Mouse (Mus musculus) neural tube, embryonic 15.5 days (tissue): ENCODE measurements around the gene Hnrnph3. TPM values are rescaled to one million over a fixed set of nuclear protein-coding genes. Genes with fewer than 3 reads are reported as not detected.

Experiments used
- ATAC-seq: fragments of 200-750 bp; cut with Nextera tagmentation; 2 replicates; pipeline ENCODE4 v1.8.0; 2017; ENCODE audit warnings: mild to moderate bottlenecking, moderate TSS enrichment, moderate library complexity; ENCODE audit not compliant: low FRiP score
- H3K27ac ChIP-seq: fragments of 300-500 bp; sonication (generic); replicated peaks from 2 replicates; pipeline ENCODE4 v1.5.1; 2015; ENCODE audit warnings: mild to moderate bottlenecking, inconsistent platforms
- H3K27me3 ChIP-seq: fragments of 300-500 bp; sonication (generic); replicated peaks from 2 replicates; pipeline ENCODE4 v1.6.1; 2015; ENCODE audit warnings: inconsistent platforms
- H3K36me3 ChIP-seq: fragments of 300-500 bp; sonication (generic); 2 replicates; pipeline ENCODE4 v1.6.1; 2015; ENCODE audit warnings: inconsistent platforms
- H3K4me1 ChIP-seq: fragments of 300-500 bp; sonication (generic); 2 replicates; pipeline ENCODE4 v1.6.1; 2015; ENCODE audit warnings: inconsistent platforms
- H3K4me2 ChIP-seq: fragments of 300-500 bp; sonication (generic); 2 replicates; pipeline ENCODE4 v1.6.1; 2015; ENCODE audit warnings: inconsistent platforms, mild to moderate bottlenecking, moderate library complexity
- H3K4me3 ChIP-seq: fragments of 300-500 bp; sonication (generic); replicated peaks from 2 replicates; pipeline ENCODE4 v1.5.1; 2015; ENCODE audit warnings: mild to moderate bottlenecking, inconsistent platforms
- H3K9ac ChIP-seq: fragments of 300-500 bp; sonication (generic); replicated peaks from 2 replicates; pipeline ENCODE4 v1.6.1; 2015; ENCODE audit warnings: mild to moderate bottlenecking, inconsistent platforms
- H3K9me3 ChIP-seq: fragments of 300-500 bp; sonication (generic); replicated peaks from 2 replicates; pipeline ENCODE4 v1.6.1; 2016; ENCODE audit warnings: inconsistent platforms
- WGBS: fragments of 180-500 bp; shearing (Covaris S2); methylation state at CpG from one replicate; pipeline ENCODE4 v1.1.7; 2015; ENCODE audit warnings: mixed read lengths; 5-methylcytosine and 5-hydroxymethylcytosine counted together
- polyA plus RNA-seq: library from polyadenylated mRNA; unstranded; fragments of >200 nt; fragmentation: Nextera tagmentation; extraction: Ambion mirVana; gene quantifications from 2 replicates; pipeline ENCODE4 v1.2.1, GENCODE M21; 2015

Gene Hnrnph3
- polyA plus RNA-seq, 1 experiment from 2014 or later = 117 TPM

DNA sequence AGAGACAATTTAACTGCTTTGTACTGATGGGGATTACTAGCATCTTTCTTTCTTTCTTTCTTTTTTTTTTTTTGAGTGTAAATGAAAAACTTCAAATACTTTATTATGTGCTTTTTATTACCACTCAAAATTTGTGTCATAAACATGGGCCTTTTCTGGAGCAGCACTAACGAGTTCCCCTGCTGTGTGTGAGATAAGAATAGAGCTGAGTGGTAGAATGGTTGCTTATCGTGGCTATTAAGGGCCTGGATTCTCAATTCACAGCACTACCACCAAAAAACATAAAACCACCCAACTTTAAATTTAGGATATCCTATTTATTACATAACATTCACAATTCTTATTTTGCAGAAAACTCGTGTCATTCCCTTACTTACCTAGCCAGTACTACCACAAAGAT lies 10.5 kb downstream of the Hnrnph3 start:
- Histone ChIP-seq H3K4me2 (no peak overlapping the region), H3K27me3 (no peaks in the 10 kb centered on the region), H3K9me3 (no peaks in the 10 kb centered on the region), H3K36me3 (peaks cover 82% of the 10 kb centered on the region), H3K4me3 (no peak overlapping the region), H3K4me1 (peaks cover under 1% of the 10 kb centered on the region; the same call in 1 of the 2 replicates), H3K27ac (no peak overlapping the region), H3K9ac (no peak overlapping the region)
- WGBS = 63% methylated on average over 3 of the region's 3 CpGs
- ATAC-seq = no peak

DNA sequence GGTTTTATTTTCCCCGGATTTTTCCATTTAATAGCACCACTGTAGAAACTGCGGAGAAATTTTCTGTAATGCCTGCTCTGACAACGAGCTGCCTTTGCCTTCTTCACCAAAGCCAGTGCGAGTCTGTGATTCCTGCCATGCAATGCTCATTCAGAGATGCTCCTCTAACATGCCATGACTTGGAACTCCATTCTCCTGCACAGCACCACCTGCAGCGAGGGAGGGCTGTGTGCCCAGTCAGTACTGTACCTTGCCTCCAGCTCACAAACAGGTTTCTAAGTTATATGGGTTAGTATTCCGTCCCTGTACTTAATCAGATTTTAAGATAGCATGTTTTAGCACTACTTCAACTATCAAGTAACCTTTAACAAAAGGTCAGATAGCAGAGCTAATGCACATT lies 12.5 kb downstream of the Hnrnph3 start:
- Histone ChIP-seq H3K4me2 (no peak overlapping the region), H3K9me3 (no peaks in the 10 kb centered on the region), H3K4me3 (no peak overlapping the region), H3K4me1 (no peaks in the 10 kb centered on the region), H3K36me3 (peaks cover 87% of the 10 kb centered on the region), H3K9ac (no peak overlapping the region), H3K27ac (no peak overlapping the region), H3K27me3 (no peaks in the 10 kb centered on the region)
- 89% methylated on average over 6 of the region's 6 CpGs for WGBS
- ATAC-seq = no peak

DNA sequence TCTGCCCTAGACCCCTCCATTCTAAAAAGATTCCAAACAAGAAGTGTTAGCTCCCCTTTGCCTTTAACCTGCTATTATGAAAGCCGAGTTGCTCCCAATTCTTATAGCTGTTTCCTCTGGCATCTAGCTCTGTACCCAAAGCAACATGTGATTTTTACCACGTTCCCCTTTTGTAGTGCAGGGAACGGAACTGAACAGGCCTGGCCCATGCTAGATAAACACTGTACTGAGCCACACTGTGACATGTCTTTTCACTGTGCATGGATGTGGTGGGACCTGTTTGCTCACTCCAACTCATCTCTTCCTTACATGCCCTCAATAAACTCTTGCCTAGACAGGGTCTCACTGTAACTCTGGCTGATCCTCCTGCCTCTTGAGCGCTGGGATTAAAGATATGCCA lies 13.7 kb downstream of the Hnrnph3 start:
- H3K27me3 ChIP-seq = no peaks in the 10 kb centered on the region
- ATAC-seq = no peak
- no peaks in the 10 kb centered on the region for H3K9me3 ChIP-seq
- no peak overlapping the region for H3K9ac ChIP-seq
- no peak overlapping the region for H3K4me3 ChIP-seq
- H3K4me1 ChIP-seq = no peaks in the 10 kb centered on the region
- H3K4me2 ChIP-seq = no peak overlapping the region
- H3K36me3 ChIP-seq = peaks cover 86% of the 10 kb centered on the region
- H3K27ac ChIP-seq = no peak overlapping the region
- WGBS = 91% methylated on average over 4 of the region's 4 CpGs

DNA sequence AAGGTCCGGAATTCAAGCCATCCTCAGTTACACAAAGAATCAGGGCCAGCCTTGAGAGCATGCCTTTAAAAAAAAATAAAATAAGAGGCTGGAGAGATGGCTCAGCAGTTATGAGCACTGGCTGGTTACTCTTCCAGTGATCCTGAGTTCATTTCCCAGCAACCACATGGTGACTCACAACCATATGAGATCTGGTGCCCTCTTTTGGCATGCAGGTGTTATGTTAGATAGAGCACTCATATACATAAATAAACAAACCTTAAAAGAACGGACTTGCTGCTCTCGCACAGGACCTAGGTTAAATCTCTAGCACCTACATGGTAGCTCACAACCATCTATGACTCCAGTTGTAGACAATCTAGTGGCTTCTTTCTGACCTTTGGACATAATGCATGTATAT lies 15.8 kb downstream of the Hnrnph3 start:
- Histone ChIP-seq H3K27ac (no peak overlapping the region), H3K4me1 (no peaks in the 10 kb centered on the region), H3K9ac (no peak overlapping the region), H3K9me3 (no peaks in the 10 kb centered on the region), H3K4me2 (no peak overlapping the region), H3K4me3 (no peak overlapping the region), H3K27me3 (no peaks in the 10 kb centered on the region), H3K36me3 (peaks cover 90% of the 10 kb centered on the region)
- no peak for ATAC-seq
- 78% methylated on average over 3 of the region's 3 CpGs for WGBS

DNA sequence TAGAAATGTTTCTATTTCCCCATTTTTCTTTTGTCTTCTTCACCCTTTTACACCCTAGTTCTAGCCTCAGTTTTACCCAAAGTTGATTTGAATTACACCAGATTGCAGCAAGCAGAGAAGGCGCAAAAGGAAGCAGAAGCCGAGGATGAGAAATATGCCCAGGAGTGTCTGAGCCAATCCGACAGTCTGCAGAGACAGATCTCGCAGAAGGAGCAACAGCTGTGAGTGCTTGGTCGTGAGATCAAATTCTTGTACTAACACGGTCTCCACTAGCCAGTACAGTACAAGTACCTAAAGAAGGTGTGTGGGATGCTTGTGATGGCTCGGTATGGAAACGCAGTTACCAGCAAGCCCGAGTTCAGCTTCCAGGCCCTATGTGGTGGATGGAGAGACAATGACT lies 19.5 kb downstream of the Hnrnph3 start:
- Histone ChIP-seq H3K27ac (no peak overlapping the region), H3K4me1 (no peaks in the 10 kb centered on the region), H3K4me3 (no peak overlapping the region), H3K9me3 (no peaks in the 10 kb centered on the region), H3K4me2 (no peak overlapping the region), H3K9ac (no peak overlapping the region), H3K27me3 (no peaks in the 10 kb centered on the region), H3K36me3 (peaks cover 91% of the 10 kb centered on the region)
- ATAC-seq = no peak
- WGBS = 95% methylated on average over 9 of the region's 9 CpGs

DNA sequence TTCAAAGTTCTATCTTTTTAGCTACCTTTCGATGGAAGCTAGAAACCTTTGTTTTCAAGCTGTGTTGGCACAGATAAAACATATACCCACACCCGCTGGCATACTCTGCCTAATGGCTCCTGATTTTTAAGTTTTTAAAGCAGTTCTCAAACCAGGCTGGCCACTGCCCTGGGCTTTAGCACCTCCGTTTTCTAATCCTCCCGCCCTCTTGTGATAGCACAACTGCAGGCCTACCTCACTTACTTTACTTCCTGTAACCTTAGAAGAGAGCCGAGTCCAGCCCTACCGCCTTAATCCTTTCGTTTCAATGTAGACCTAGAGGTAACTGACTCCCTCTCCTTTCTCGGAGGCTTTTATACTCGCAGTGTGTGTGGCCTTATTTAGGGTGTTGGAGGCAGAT lies 20.8 kb downstream of the Hnrnph3 start:
- peaks cover 93% of the 10 kb centered on the region for H3K36me3 ChIP-seq
- WGBS = 89% methylated on average over 9 of the region's 9 CpGs
- no peak for ATAC-seq

DNA sequence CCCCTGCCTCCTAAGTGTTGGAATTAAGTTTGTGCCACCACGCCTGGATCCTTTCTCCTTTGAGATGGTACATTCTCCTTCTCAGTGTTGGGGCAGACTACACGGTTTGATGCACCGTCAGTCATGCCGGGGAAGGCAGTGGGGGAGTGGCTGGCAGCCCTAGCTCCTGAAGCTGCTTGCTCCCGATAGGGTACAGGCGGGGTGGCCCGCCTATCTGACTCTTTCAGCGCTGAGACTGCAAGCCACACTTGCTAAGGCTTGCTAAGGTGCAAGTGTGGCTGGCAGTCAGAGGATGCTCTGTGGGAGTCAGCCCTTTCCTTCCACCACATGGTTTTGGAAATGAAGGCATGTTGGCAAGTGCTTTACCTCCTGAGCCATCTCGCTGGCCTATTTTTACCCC lies 23.4 kb downstream of the Hnrnph3 start:
- H3K27ac ChIP-seq = no peak overlapping the region
- no peak overlapping the region for H3K4me3 ChIP-seq
- H3K9me3 ChIP-seq = no peaks in the 10 kb centered on the region
- WGBS = 78% methylated on average over 9 of the region's 9 CpGs
- H3K4me1 ChIP-seq = no peaks in the 10 kb centered on the region
- H3K9ac ChIP-seq = no peak overlapping the region
- H3K4me2 ChIP-seq = no peak overlapping the region
- no peaks in the 10 kb centered on the region for H3K27me3 ChIP-seq
- H3K36me3 ChIP-seq = peaks cover 92% of the 10 kb centered on the region
- ATAC-seq = no peak

More for the DNA sequence above, 20.8 kb downstream of the Hnrnph3 start:
- Histone ChIP-seq H3K9ac (no peak overlapping the region), H3K9me3 (no peaks in the 10 kb centered on the region), H3K27me3 (no peaks in the 10 kb centered on the region), H3K4me3 (no peak overlapping the region), H3K4me1 (no peaks in the 10 kb centered on the region), H3K27ac (no peak overlapping the region), H3K4me2 (no peak overlapping the region)

DNA sequence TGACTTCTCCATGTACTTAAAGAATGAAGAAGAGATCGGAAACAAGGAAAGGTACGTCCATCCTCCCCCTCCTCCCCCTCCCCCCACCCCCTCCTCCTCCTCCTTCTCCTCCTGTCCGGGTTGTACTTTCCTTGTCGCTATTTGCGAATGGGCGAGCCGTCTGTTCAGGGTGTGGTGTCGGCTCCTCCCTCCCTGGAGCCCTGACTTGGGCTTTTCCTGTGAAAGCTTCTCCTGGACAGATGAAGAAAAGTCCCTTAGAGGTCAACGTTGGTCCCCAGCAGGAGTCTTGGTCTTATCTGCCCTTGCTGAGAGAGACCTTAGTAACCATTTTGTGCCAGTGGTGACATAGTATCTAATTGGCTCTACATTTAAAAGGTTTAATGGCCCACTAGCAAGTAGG lies 30.0 kb downstream of the Hnrnph3 start:
- no peak overlapping the region for H3K4me2 ChIP-seq
- H3K27ac ChIP-seq = no peak overlapping the region
- no peaks in the 10 kb centered on the region for H3K9me3 ChIP-seq
- H3K27me3 ChIP-seq = no peaks in the 10 kb centered on the region
- no peak for ATAC-seq
- no peak overlapping the region for H3K9ac ChIP-seq
- no peak overlapping the region for H3K4me3 ChIP-seq
- H3K36me3 ChIP-seq = peaks cover 92% of the 10 kb centered on the region
- 82% methylated on average over 8 of the region's 9 CpGs for WGBS
- H3K4me1 ChIP-seq = no peaks in the 10 kb centered on the region

DNA sequence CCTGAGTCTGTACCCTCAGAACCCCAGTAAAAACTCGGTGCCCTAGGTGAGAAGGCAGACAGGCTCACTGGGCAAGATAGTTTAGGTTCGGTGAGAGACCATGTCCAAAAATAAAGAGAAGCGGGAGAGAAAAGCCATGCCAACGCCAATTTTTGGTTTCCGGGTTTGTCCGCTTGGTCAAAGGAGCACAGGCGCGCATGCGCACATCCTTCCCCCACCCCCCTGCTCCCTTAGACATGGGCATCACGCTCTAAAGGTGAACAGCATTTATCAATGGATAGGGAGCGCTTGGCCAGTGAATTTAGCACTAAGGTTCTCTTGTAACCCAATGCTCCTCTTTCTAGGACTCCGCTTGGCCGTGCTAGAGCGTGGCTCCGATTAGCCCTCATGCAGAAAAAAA lies 33.4 kb downstream of the Hnrnph3 start:
- 93% methylated on average over 15 of the region's 15 CpGs for WGBS
- Histone ChIP-seq H3K27ac (no peak overlapping the region), H3K9ac (no peak overlapping the region), H3K4me3 (no peak overlapping the region), H3K36me3 (peaks cover 72% of the 10 kb centered on the region), H3K27me3 (no peaks in the 10 kb centered on the region), H3K4me2 (no peak overlapping the region), H3K9me3 (no peaks in the 10 kb centered on the region), H3K4me1 (no peaks in the 10 kb centered on the region)
- ATAC-seq = no peak

DNA sequence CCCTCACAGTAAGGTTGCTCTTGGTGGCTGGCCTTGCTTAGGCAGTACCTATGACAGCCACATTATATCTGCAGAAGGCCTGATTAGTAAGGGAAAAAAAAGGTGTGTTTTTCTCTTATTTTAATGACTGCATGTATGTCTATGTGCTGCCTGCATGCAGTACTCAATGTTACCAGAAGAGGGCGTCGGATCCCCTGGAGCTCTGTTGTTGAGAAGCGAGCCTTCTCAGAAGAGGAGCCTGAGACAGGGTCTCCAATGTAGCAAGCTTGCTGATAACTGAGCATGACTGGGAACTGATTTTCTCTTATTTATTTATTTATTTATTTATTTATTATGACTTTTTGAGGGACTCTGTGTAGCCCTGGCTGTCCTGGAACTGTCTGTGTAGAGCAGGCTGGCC lies 36.7 kb downstream of the Hnrnph3 start:
- Histone ChIP-seq H3K36me3 (peaks cover 70% of the 10 kb centered on the region), H3K27ac (no peak overlapping the region), H3K4me1 (0 out of 2 replicates have a peak, but pooled peaks cover under 1% of the 10 kb centered on the region), H3K4me2 (no peak overlapping the region), H3K4me3 (no peak overlapping the region), H3K9ac (no peak overlapping the region), H3K9me3 (no peaks in the 10 kb centered on the region), H3K27me3 (no peaks in the 10 kb centered on the region)
- 25% methylated on average over 3 of the region's 3 CpGs for WGBS
- ATAC-seq = no peak

DNA sequence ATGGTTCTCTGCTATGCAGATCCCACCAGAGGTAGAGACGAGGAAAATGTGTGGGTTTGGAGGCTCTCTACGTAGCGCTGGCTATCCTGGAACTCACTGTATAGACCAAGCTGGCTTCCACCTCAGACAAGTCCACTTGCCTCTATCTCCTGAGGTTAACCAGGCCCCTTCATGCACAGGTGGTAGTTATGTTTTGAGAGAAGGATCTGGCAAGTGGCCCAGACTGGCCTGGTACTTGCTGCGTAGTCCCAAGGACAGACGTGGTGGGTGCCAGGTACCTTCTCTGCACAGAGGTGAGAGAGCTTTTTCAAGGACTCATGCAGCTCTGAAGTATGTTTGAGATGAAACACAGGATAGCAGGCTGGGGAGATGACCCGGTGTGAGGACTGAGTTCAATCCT lies 39.5 kb downstream of the Hnrnph3 start:
- Histone ChIP-seq H3K4me1 (peaks cover 19% of the 10 kb centered on the region), H3K4me3 (no peak overlapping the region), H3K9ac (no peak overlapping the region), H3K9me3 (no peaks in the 10 kb centered on the region), H3K27ac (no peak overlapping the region), H3K27me3 (no peaks in the 10 kb centered on the region), H3K36me3 (peaks cover 42% of the 10 kb centered on the region), H3K4me2 (no peak overlapping the region)
- no peak for ATAC-seq
- WGBS = 95% methylated on average over 6 of the region's 6 CpGs

DNA sequence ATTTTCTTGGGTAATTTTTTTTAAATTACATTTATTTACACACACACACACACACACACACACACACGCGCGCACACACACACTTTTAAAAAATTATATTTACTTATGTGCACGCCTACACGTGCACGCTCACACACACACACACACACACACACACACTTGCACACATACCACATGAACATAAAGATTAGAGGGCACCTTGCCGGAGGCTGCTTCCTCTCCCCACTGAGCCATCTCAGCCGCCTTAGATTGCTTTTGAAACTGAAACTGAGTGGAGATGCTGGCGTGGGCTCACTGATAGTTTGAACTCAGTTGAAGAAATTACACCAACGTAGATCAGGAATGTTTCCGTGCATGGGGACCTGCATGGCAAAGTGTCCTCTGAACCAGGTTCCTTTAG lies 39.9 kb downstream of the Hnrnph3 start:
- no peak overlapping the region for H3K4me3 ChIP-seq
- ATAC-seq = no peak
- peaks cover 38% of the 10 kb centered on the region for H3K36me3 ChIP-seq
- no peak overlapping the region for H3K4me2 ChIP-seq
- no peak overlapping the region for H3K27ac ChIP-seq
- H3K27me3 ChIP-seq = no peaks in the 10 kb centered on the region
- peaks cover 20% of the 10 kb centered on the region for H3K4me1 ChIP-seq
- no peaks in the 10 kb centered on the region for H3K9me3 ChIP-seq
- 98% methylated on average over 11 of the region's 11 CpGs for WGBS
- H3K9ac ChIP-seq = no peak overlapping the region
